Mouse (Mus musculus) kidney, embryonic 14.5 days (tissue): ENCODE data around the gene Mtmr3. TPM values are rescaled to one million over a fixed set of nuclear protein-coding genes. Genes with fewer than 3 reads are reported as not detected.
"Not testable (repeated sequence)": the region's sequence is repeated elsewhere in the genome, so short reads cannot be mapped to it uniquely, and the experiment has no call there.

Experiments
- ATAC-seq: fragments of 200-750 bp; cut with Nextera tagmentation; 2 replicates; pipeline ENCODE4 v1.8.0; 2017; ENCODE audit warnings: moderate number of reproducible peaks, mild to moderate bottlenecking, moderate TSS enrichment, moderate library complexity; ENCODE audit not compliant: low FRiP score, low TSS enrichment
- H3K27ac ChIP-seq: fragments of 300-500 bp; sonication (generic); 2 replicates; pipeline ENCODE4 v1.5.1; 2014; ENCODE audit warnings: low read depth, mild to moderate bottlenecking, low read length, moderate library complexity, mixed read lengths
- H3K27me3 ChIP-seq: fragments of 300-500 bp; sonication (generic); 2 replicates; pipeline ENCODE4 v1.6.1; 2014; ENCODE audit warnings: mild to moderate bottlenecking, low read length; ENCODE audit not compliant: control insufficient read depth, insufficient read depth
- H3K36me3 ChIP-seq: fragments of 300-500 bp; sonication (generic); 2 replicates; pipeline ENCODE4 v1.6.1; 2014; ENCODE audit warnings: low read length, mixed read lengths; ENCODE audit not compliant: control insufficient read depth, insufficient read depth
- H3K4me1 ChIP-seq: fragments of 300-500 bp; sonication (generic); 2 replicates; pipeline ENCODE4 v1.6.1; 2014; ENCODE audit warnings: low read length, mixed read lengths; ENCODE audit not compliant: control insufficient read depth, insufficient read depth
- H3K4me2 ChIP-seq: fragments of 300-500 bp; sonication (generic); replicated peaks from 2 replicates; pipeline ENCODE4 v1.6.1; 2014; ENCODE audit warnings: low read depth, mild to moderate bottlenecking, low read length
- H3K4me3 ChIP-seq: fragments of 300-500 bp; sonication (generic); 2 replicates; pipeline ENCODE4 v1.5.1; 2014; ENCODE audit warnings: mild to moderate bottlenecking, low read length
- H3K9ac ChIP-seq: fragments of 300-500 bp; sonication (generic); 2 replicates; pipeline ENCODE4 v1.6.1; 2014; ENCODE audit warnings: low read depth, mild to moderate bottlenecking, low read length, moderate library complexity
- H3K9me3 ChIP-seq: fragments of 300-500 bp; sonication (generic); 2 replicates; pipeline ENCODE4 v1.6.1; 2016; ENCODE audit warnings: low read length; ENCODE audit not compliant: control insufficient read depth
- WGBS: fragments of 180-500 bp; shearing (Covaris S2); extraction: QIAGEN DNeasy Blood & Tissue Kit; methylation state at CpG from one replicate; pipeline ENCODE4 v1.1.7; 2014; 5-methylcytosine and 5-hydroxymethylcytosine counted together
- polyA plus RNA-seq: library from polyadenylated mRNA; unstranded; fragments of >200 nt; fragmentation: Nextera tagmentation; extraction: Ambion mirVana; gene quantifications from 2 replicates; pipeline ENCODE4 v1.2.1, GENCODE M21; 2014

The Mtmr3 gene
- polyA plus RNA-seq, 1 experiment from 2014 or later = 26.2 TPM

GRCm38 (mm10) chr11:4545976-4546375, 48.7 kb downstream of the Mtmr3 start:
- Histone ChIP-seq H3K36me3 (peaks cover 3% of the 10 kb centered on the region; the same call in 1 of the 2 replicates), H3K4me3 (no peak overlapping the region), H3K4me2 (no peak overlapping the region), H3K27ac (no peak overlapping the region), H3K27me3 (no peaks in the 10 kb centered on the region), H3K9me3 (no peaks in the 10 kb centered on the region), H3K4me1 (no peaks in the 10 kb centered on the region), H3K9ac (no peak overlapping the region)
- no peak for ATAC-seq
- 76% methylated on average over 3 of the region's 3 CpGs for WGBS

GRCm38 (mm10) chr11:4545401-4545800, 49.3 kb downstream of the Mtmr3 start:
- Histone ChIP-seq H3K4me1 (no peaks in the 10 kb centered on the region), H3K36me3 (peaks cover 3% of the 10 kb centered on the region; the same call in 1 of the 2 replicates), H3K4me2 (no peak overlapping the region), H3K27ac (no peak overlapping the region), H3K9me3 (no peaks in the 10 kb centered on the region), H3K27me3 (no peaks in the 10 kb centered on the region), H3K4me3 (no peak overlapping the region), H3K9ac (no peak overlapping the region)
- WGBS = 70% methylated on average over 4 of the region's 4 CpGs
- no peak for ATAC-seq

GRCm38 (mm10) chr11:4544627-4544921, 50.1 kb downstream of the Mtmr3 start:
- WGBS = 78% methylated on average over 1 of the region's 1 CpGs

GRCm38 (mm10) chr11:4543746-4544626, 50.7 kb downstream of the Mtmr3 start:
- Histone ChIP-seq H3K4me3 (no peak overlapping the region), H3K4me2 (no peak overlapping the region), H3K27ac (no peak overlapping the region), H3K9ac (no peak overlapping the region), H3K27me3 (no peaks in the 10 kb centered on the region), H3K9me3 (no peaks in the 10 kb centered on the region), H3K36me3 (peaks cover 3% of the 10 kb centered on the region; the same call in 1 of the 2 replicates), H3K4me1 (peaks cover 6% of the 10 kb centered on the region; the same call in 1 of the 2 replicates)
- 87% methylated on average over 7 of the region's 7 CpGs for WGBS
- no peak for ATAC-seq

More at GRCm38 (mm10) chr11:4544627-4544921, 50.1 kb downstream of the Mtmr3 start:
- not testable (repeated sequence) for H3K9me3 ChIP-seq, H3K27me3 ChIP-seq, H3K27ac ChIP-seq, H3K4me3 ChIP-seq, H3K36me3 ChIP-seq, ATAC-seq, H3K4me1 ChIP-seq, H3K4me2 ChIP-seq, H3K9ac ChIP-seq

- H3K4me2 ChIP-seq = no peak overlapping the region
- no peak for ATAC-seq
- no peak overlapping the region for H3K9ac ChIP-seq
- 88% methylated on average over 2 of the region's 2 CpGs for WGBS
- H3K4me1 ChIP-seq = peaks cover 6% of the 10 kb centered on the region; the same call in 1 of the 2 replicates
- no peak overlapping the region for H3K27ac ChIP-seq
- H3K27me3 ChIP-seq = no peaks in the 10 kb centered on the region
- peaks cover 3% of the 10 kb centered on the region; the same call in 1 of the 2 replicates for H3K36me3 ChIP-seq
- H3K9me3 ChIP-seq = no peaks in the 10 kb centered on the region
- no peak overlapping the region for H3K4me3 ChIP-seq
These were observed 51.6 kb downstream of the Mtmr3 start for GRCm38 (mm10) chr11:4543040-4543551.

GRCm38 (mm10) chr11:4536645-4537044, 58.0 kb downstream of the Mtmr3 start:
- no peaks in the 10 kb centered on the region for H3K9me3 ChIP-seq
- WGBS = 89% methylated on average over 1 of the region's 1 CpGs
- no peak overlapping the region for H3K4me3 ChIP-seq
- no peaks in the 10 kb centered on the region for H3K27me3 ChIP-seq
- no peak overlapping the region for H3K4me2 ChIP-seq
- no peak overlapping the region for H3K9ac ChIP-seq
- H3K4me1 ChIP-seq = peaks cover 6% of the 10 kb centered on the region; the same call in 1 of the 2 replicates
- ATAC-seq = no peak
- no peak overlapping the region for H3K27ac ChIP-seq
- no peaks in the 10 kb centered on the region for H3K36me3 ChIP-seq

GRCm38 (mm10) chr11:4527132-4527531, 67.5 kb downstream of the Mtmr3 start:
- Histone ChIP-seq H3K4me2 (no peak overlapping the region), H3K27me3 (no peaks in the 10 kb centered on the region), H3K27ac (no peak overlapping the region), H3K4me1 (no peaks in the 10 kb centered on the region), H3K9me3 (no peaks in the 10 kb centered on the region), H3K9ac (no peak overlapping the region), H3K4me3 (no peak overlapping the region), H3K36me3 (peaks cover 61% of the 10 kb centered on the region)
- WGBS = 90% methylated on average over 3 of the region's 3 CpGs
- ATAC-seq = no peak

GRCm38 (mm10) chr11:4522142-4522664, 72.5 kb downstream of the Mtmr3 start:
- H3K4me2 ChIP-seq = no peak overlapping the region
- H3K9me3 ChIP-seq = no peaks in the 10 kb centered on the region
- H3K4me3 ChIP-seq = no peak overlapping the region
- no peak for ATAC-seq
- H3K9ac ChIP-seq = no peak overlapping the region
- WGBS = 88% methylated on average over 6 of the region's 6 CpGs
- no peaks in the 10 kb centered on the region for H3K27me3 ChIP-seq
- no peaks in the 10 kb centered on the region for H3K4me1 ChIP-seq
- peaks cover 60% of the 10 kb centered on the region for H3K36me3 ChIP-seq
- no peak overlapping the region for H3K27ac ChIP-seq

- no peak overlapping the region for H3K27ac ChIP-seq
- H3K9me3 ChIP-seq = no peaks in the 10 kb centered on the region
- H3K27me3 ChIP-seq = no peaks in the 10 kb centered on the region
- no peak overlapping the region for H3K4me3 ChIP-seq
- H3K36me3 ChIP-seq = peaks cover 50% of the 10 kb centered on the region
- WGBS = 84% methylated on average over 7 of the region's 7 CpGs
- ATAC-seq = no peak
- H3K4me1 ChIP-seq = no peaks in the 10 kb centered on the region
- H3K4me2 ChIP-seq = no peak overlapping the region
- no peak overlapping the region for H3K9ac ChIP-seq
These were observed 75.7 kb downstream of the Mtmr3 start for GRCm38 (mm10) chr11:4518981-4519380.
